Mouse (Mus musculus): ENCODE measurements around the gene Apol10b.
"Not testable (repeated sequence)": the region's sequence is repeated elsewhere in the genome, so short reads cannot be mapped to it uniquely, and the experiment has no call there.

The Apol10b gene

GRCm38 (mm10) chr15:77595961-77596360 lies at the start of gene Apol10b:
Gene Apol10b, minus strand, starts transcription at chr15:77596125.
- no peak for DNase-seq (ENCODE audit: low spot score)

- DNase-seq (ENCODE audit: low spot score): not testable (repeated sequence)
These were observed 47.3 kb upstream of the Apol10b start, which contains the start of gene Apol11b for GRCm38 (mm10) chr15:77643176-77643575. Gene Apol11b, minus strand, starts transcription at chr15:77643286.

- not testable (repeated sequence) for DNase-seq (ENCODE audit: low spot score)
These were observed 33.9 kb upstream of the Apol10b start for GRCm38 (mm10) chr15:77629822-77630221.

- not testable (repeated sequence) for DNase-seq (ENCODE audit: low spot score)
These were observed 32.7 kb upstream of the Apol10b start for GRCm38 (mm10) chr15:77628647-77629046.

- DNase-seq (ENCODE audit: low spot score): not testable (repeated sequence)
These were observed 30.5 kb upstream of the Apol10b start for GRCm38 (mm10) chr15:77626471-77626870.

GRCm38 (mm10) chr15:77624710-77625109 lies 28.8 kb upstream of the Apol10b start:
- no peak for DNase-seq (ENCODE audit: low spot score)

GRCm38 (mm10) chr15:77606069-77606468 lies 10.1 kb upstream of the Apol10b start:
- no peak for DNase-seq (ENCODE audit: low spot score)

- no peak for DNase-seq (ENCODE audit: low spot score)
These were observed 3.0 kb upstream of the Apol10b start, which contains the start of gene Gm36245 for GRCm38 (mm10) chr15:77598958-77599357. Gene Gm36245, plus strand, starts transcription at chr15:77599258.

GRCm38 (mm10) chr15:77598429-77598828 lies 2.5 kb upstream of the Apol10b start:
- no peak for DNase-seq (ENCODE audit: low spot score)

- DNase-seq (ENCODE audit: low spot score): no peak
These were observed 2.4 kb downstream of the Apol10b start for GRCm38 (mm10) chr15:77593557-77593956.

- DNase-seq (ENCODE audit: low spot score): no peak
These were observed 5.0 kb downstream of the Apol10b start for GRCm38 (mm10) chr15:77590881-77591280.

- DNase-seq (ENCODE audit: low spot score): no peak
These were observed 6.9 kb downstream of the Apol10b start for GRCm38 (mm10) chr15:77588981-77589380.

- DNase-seq (ENCODE audit: low spot score): no peak
These were observed 8.9 kb downstream of the Apol10b start for GRCm38 (mm10) chr15:77587026-77587425.

- no peak for DNase-seq (ENCODE audit: low spot score)
These were observed 14.2 kb downstream of the Apol10b start for GRCm38 (mm10) chr15:77581681-77582080.

GRCm38 (mm10) chr15:77579311-77579710 lies 16.6 kb downstream of the Apol10b start:
- DNase-seq (ENCODE audit: low spot score): no peak

GRCm38 (mm10) chr15:77578801-77579200 lies 17.1 kb downstream of the Apol10b start:
- DNase-seq (ENCODE audit: low spot score): no peak

GRCm38 (mm10) chr15:77563219-77563618 lies 32.7 kb downstream of the Apol10b start:
- DNase-seq (ENCODE audit: low spot score): no peak

GRCm38 (mm10) chr15:77561792-77562191 lies 34.1 kb downstream of the Apol10b start, which contains the start of gene 1700025B11Rik:
Gene 1700025B11Rik, minus strand, starts transcription at chr15:77561892.
- no peak for DNase-seq (ENCODE audit: low spot score)

GRCm38 (mm10) chr15:77539221-77539620 lies 56.7 kb downstream of the Apol10b start:
- not testable (repeated sequence) for DNase-seq (ENCODE audit: low spot score)

Measured in embryo, embryonic 10 days (tissue).